Mouse (Mus musculus): ENCODE data around the gene Poldip3.

Gene Poldip3

GRCm38 (mm10) chr15:83088495-83089428 lies 60.4 kb downstream of the Poldip3 start:
- DNase-seq (ENCODE audit: low read depth, low spot score) = no peak

GRCm38 (mm10) chr15:83086636-83087328 lies 62.4 kb downstream of the Poldip3 start:
- no peak for DNase-seq (ENCODE audit: low read depth, low spot score)

- DNase-seq (ENCODE audit: low read depth, low spot score) = no peak
These were observed 63.3 kb downstream of the Poldip3 start for GRCm38 (mm10) chr15:83085901-83086300.

- no peak for DNase-seq (ENCODE audit: low read depth, low spot score)
These were observed 65.1 kb downstream of the Poldip3 start for GRCm38 (mm10) chr15:83084022-83084640.

GRCm38 (mm10) chr15:83083530-83083929 lies 65.7 kb downstream of the Poldip3 start:
- DNase-seq (ENCODE audit: low read depth, low spot score) = no peak

Measured in retina, adult 2 months (tissue).